Mouse (Mus musculus) left cerebral cortex, adult 2 months (tissue): ENCODE results near the gene Tradd. TPM values are rescaled to one million over a fixed set of nuclear protein-coding genes. Genes with fewer than 3 reads are reported as not detected.
"Not testable (repeated sequence)": the region's sequence is repeated elsewhere in the genome, so short reads cannot be mapped to it uniquely, and the experiment has no call there.

Experiments
- DNase-seq, 2 experiments: peaks; one replicate each; pipeline ENCODE4 v3.0.0; 2021 to 2022; ENCODE audit warnings: low spot score in 2 of 2, mixed read lengths in 1 of 2; ENCODE audit errors: extremely low spot score in 1 of 2
- H3K27ac ChIP-seq: fragments of 200-600 bp; 2 replicates; pipeline ENCODE4 v1.8.1; 2022
- H3K4me3 ChIP-seq: fragments of 200-600 bp; 2 replicates; pipeline ENCODE4 v1.8.1; 2022
- CTCF ChIP-seq: fragments of 200-600 bp; IDR thresholded peaks from 2 replicates; pipeline ENCODE4 v1.8.1; 2022; ENCODE audit warnings: antibody characterized with exemption, mild to moderate bottlenecking, moderate library complexity
- intact Hi-C: fragments of 180-260 bp; cut with DNase I; formaldehyde crosslinking; loops from one replicate; pipeline ENCODE4 v1.15.1; 2025
- total RNA-seq, 2 experiments: library from RNA; stranded (reverse); gene quantifications; 2 replicates each; pipeline ENCODE4 v1.2.3; 2021

The Tradd gene
- total RNA-seq, 2 experiments from 2014 or later: 8.0 TPM

GRCm38 (mm10) chr8:105291802-105292201, 27.4 kb upstream of the Tradd start:
- not testable (repeated sequence) for DNase-seq, H3K4me3 ChIP-seq, H3K27ac ChIP-seq
- intact Hi-C loops: loop anchor here (2.0 kb wide), 1 partner anchor 637 kb away; no protein-coding TSS in a partner anchor
- peak; percentile 45 for TF ChIP-seq CTCF

GRCm38 (mm10) chr8:105291364-105291763, 27.0 kb upstream of the Tradd start:
- DNase-seq, H3K4me3 ChIP-seq, H3K27ac ChIP-seq: not testable (repeated sequence)
- intact Hi-C loops: loop anchor here (2.0 kb wide), 1 partner anchor 637 kb away; no protein-coding TSS in a partner anchor

- intact Hi-C loops: loop anchor here (2.0 kb wide), 1 partner anchor 636 kb away; no protein-coding TSS in a partner anchor
- TF ChIP-seq CTCF: peak; percentile 89
- Histone ChIP-seq H3K27ac (no peak overlapping the region), H3K4me3 (peak overlapping the region; percentile 61; the same call in 1 of the 2 replicates)
- DNase-seq: peak; percentile 76 to 79
Measured at GRCm38 (mm10) chr8:105290554-105291314, 26.3 kb upstream of the Tradd start.

- TF ChIP-seq CTCF: peak; percentile 48
Measured at GRCm38 (mm10) chr8:105289805-105290460, 25.5 kb upstream of the Tradd start, which contains the start of gene 4931428F04Rik. Gene 4931428F04Rik (minus strand): TSS chr8:105289864.

GRCm38 (mm10) chr8:105288958-105289732, 24.7 kb upstream of the Tradd start:
- peak overlapping the region; percentile 61 for H3K4me3 ChIP-seq
- intact Hi-C loops: no loop called here
- TF ChIP-seq CTCF: no peak; the same call in none of the 2 replicates
- peak; percentile 94 to 95 for DNase-seq
- peak overlapping the region; percentile 86 for H3K27ac ChIP-seq

More at GRCm38 (mm10) chr8:105289805-105290460, 25.5 kb upstream of the Tradd start, which contains the start of gene 4931428F04Rik:
- DNase-seq: no peak
- Histone ChIP-seq H3K27ac (peak within 1 kb of the TSS; percentile 86), H3K4me3 (peak within 1 kb of the TSS; percentile 61)
- intact Hi-C loops: loop anchor here (2.0 kb wide), 1 partner anchor 635 kb away; no protein-coding TSS in a partner anchor

- Histone ChIP-seq H3K27ac (no peak overlapping the region), H3K4me3 (peak overlapping the region; percentile 61)
- TF ChIP-seq CTCF: no peak
- DNase-seq: no peak
- intact Hi-C loops: no loop called here
Measured at GRCm38 (mm10) chr8:105288231-105288630, 23.8 kb upstream of the Tradd start.

- Histone ChIP-seq H3K27ac (no peak overlapping the region), H3K4me3 (no peak overlapping the region)
- intact Hi-C loops: no loop called here
- DNase-seq: no peak
- TF ChIP-seq CTCF: no peak; the same call in 1 of the 2 replicates
Measured at GRCm38 (mm10) chr8:105286907-105287306, 22.5 kb upstream of the Tradd start.

- intact Hi-C loops: no loop called here
- no peak overlapping the region for H3K27ac ChIP-seq
- no peak for TF ChIP-seq CTCF
- no peak overlapping the region for H3K4me3 ChIP-seq
- no peak for DNase-seq
Measured at GRCm38 (mm10) chr8:105285514-105285913, 21.1 kb upstream of the Tradd start.

GRCm38 (mm10) chr8:105283074-105283473, 18.7 kb upstream of the Tradd start:
- DNase-seq: no peak
- H3K4me3 ChIP-seq: no peak overlapping the region
- intact Hi-C loops: no loop called here
- no peak overlapping the region for H3K27ac ChIP-seq
- TF ChIP-seq CTCF: peak; percentile 63

GRCm38 (mm10) chr8:105282239-105282638, 17.8 kb upstream of the Tradd start:
- H3K4me3 ChIP-seq: no peak overlapping the region
- intact Hi-C loops: no loop called here
- TF ChIP-seq CTCF: no peak
- no peak for DNase-seq
- H3K27ac ChIP-seq: no peak overlapping the region

- intact Hi-C loops: no loop called here
Measured at GRCm38 (mm10) chr8:105281821-105282220, 17.4 kb upstream of the Tradd start.

GRCm38 (mm10) chr8:105280567-105280966, 16.2 kb upstream of the Tradd start:
- no peak overlapping the region for H3K4me3 ChIP-seq
- DNase-seq: no peak
- TF ChIP-seq CTCF: no peak
- intact Hi-C loops: no loop called here
- no peak overlapping the region for H3K27ac ChIP-seq

More at GRCm38 (mm10) chr8:105281821-105282220, 17.4 kb upstream of the Tradd start:
- no peak overlapping the region for H3K27ac ChIP-seq
- no peak for TF ChIP-seq CTCF
- DNase-seq: no peak
- H3K4me3 ChIP-seq: no peak overlapping the region
